Mouse (Mus musculus) C2C12 (cell line): Measurements from ENCODE around the gene Mfap1a. TPM values are rescaled to one million over a fixed set of nuclear protein-coding genes. Genes with fewer than 3 reads are reported as not detected.

ENCODE experiments used
- H3K27me3 ChIP-seq: one replicate; pipeline ENCODE4 v1.6.1; 2011; ENCODE audit not compliant: control insufficient read depth, insufficient read depth, insufficient read length
- H3K36me3 ChIP-seq: one replicate; pipeline ENCODE4 v1.6.1; 2011; ENCODE audit not compliant: control insufficient read depth, insufficient read depth
- H3K4me3 ChIP-seq: one replicate; pipeline ENCODE4 v1.5.1; 2011; ENCODE audit warnings: mild to moderate bottlenecking, control low read depth; ENCODE audit not compliant: poor library complexity, insufficient read depth, severe bottlenecking
- H3K79me2 ChIP-seq: one replicate; pipeline ENCODE4 v1.6.1; 2011; ENCODE audit not compliant: control insufficient read depth, insufficient read depth
- H3K79me3 ChIP-seq: one replicate; pipeline ENCODE4 v1.6.1; 2011; ENCODE audit warnings: low read depth, control low read depth
- H3ac ChIP-seq: one replicate; pipeline ENCODE3; 2011; ENCODE audit warnings: low read depth; ENCODE audit not compliant: control insufficient read depth, insufficient read length
- CEBPB ChIP-seq: IDR thresholded peaks from one replicate; pipeline ENCODE4 v1.6.1; 2011; ENCODE audit warnings: low read depth, mild to moderate bottlenecking, control low read depth, moderate library complexity
- CTCF ChIP-seq: IDR thresholded peaks from one replicate; pipeline ENCODE4 v1.5.1; 2011; ENCODE audit not compliant: control insufficient read depth, insufficient read depth, insufficient read length
- FOSL1 ChIP-seq: IDR thresholded peaks from one replicate; pipeline ENCODE4 v1.8.0; 2011; ENCODE audit warnings: mild to moderate bottlenecking, low read length; ENCODE audit not compliant: poor library complexity, insufficient read depth, severe bottlenecking
- MAX ChIP-seq: IDR thresholded peaks from one replicate; pipeline ENCODE4 v1.6.1; 2011; ENCODE audit warnings: mild to moderate bottlenecking, control low read depth
- MYOD1 ChIP-seq: IDR thresholded peaks from one replicate; pipeline ENCODE4 v1.6.1; 2011; ENCODE audit warnings: low read depth; ENCODE audit not compliant: control insufficient read depth, insufficient read length
- MYOG ChIP-seq: IDR thresholded peaks from one replicate; pipeline ENCODE4 v1.6.1; 2011; ENCODE audit not compliant: control insufficient read depth, insufficient read length; ENCODE audit errors: extremely low read depth
- USF1 ChIP-seq: IDR thresholded peaks from one replicate; pipeline ENCODE4 v1.6.1; 2011; ENCODE audit warnings: low read depth, mild to moderate bottlenecking, control low read depth, moderate library complexity
- polyA plus RNA-seq: library from polyadenylated mRNA; unstranded; fragments of >200 nt; fragmentation: generic; extraction: Trizol; gene quantifications from one replicate; pipeline ENCODE4 v1.2.1, GENCODE M21; 2012; ENCODE audit warnings: missing spikeins

The Mfap1a gene
- polyA plus RNA-seq, 1 experiment: 6.3 TPM

DNA sequence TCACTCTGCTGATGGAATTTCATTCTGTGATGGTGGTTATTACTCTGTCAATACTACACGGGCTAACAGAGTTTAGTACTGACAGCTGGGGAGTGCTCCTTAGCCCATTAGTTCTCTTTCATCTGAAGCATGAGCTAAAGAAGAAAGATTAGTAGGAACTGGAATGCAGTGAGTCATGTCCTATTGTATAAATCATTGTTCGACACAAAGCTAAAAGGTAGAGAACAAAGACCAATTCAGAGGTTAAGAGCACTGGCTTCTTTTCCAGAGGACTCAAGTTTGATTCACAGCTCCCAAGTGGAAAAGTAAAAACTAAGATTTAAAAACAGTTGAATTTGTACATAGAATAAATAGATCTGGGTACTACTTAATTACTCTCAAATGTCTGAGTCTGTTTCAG is 46.4 kb downstream of the Mfap1a start:
- Histone ChIP-seq H3K79me2 (peaks cover 21% of the 10 kb centered on the region), H3K27me3 (no peaks in the 10 kb centered on the region), H3K36me3 (peaks cover 14% of the 10 kb centered on the region), H3K4me3 (no peak overlapping the region), H3K79me3 (peaks cover 9% of the 10 kb centered on the region), H3ac (no peak overlapping the region)
- TF ChIP-seq MYOG (no peak), MYOD1 (no peak), CTCF (no peak), MAX (no peak), CEBPB (no peak), FOSL1 (no peak), USF1 (no peak)

- Histone ChIP-seq H3K27me3 (no peaks in the 10 kb centered on the region), H3K79me3 (peaks cover 12% of the 10 kb centered on the region), H3K36me3 (peaks cover 36% of the 10 kb centered on the region), H3K79me2 (peaks cover 39% of the 10 kb centered on the region), H3ac (peak within 1 kb of the TSS; percentile 75), H3K4me3 (peak within 1 kb of the TSS; percentile 56)
- TF ChIP-seq MAX (peak; percentile 80), FOSL1 (no peak)
These were observed 49.5 kb downstream of the Mfap1a start, which contains the start of gene Serinc4 for GRCm38 (mm10) chr2:121456692-121457642. Serinc4 (minus strand) TSS chr2:121456781.

- Histone ChIP-seq H3K79me2 (peaks cover 52% of the 10 kb centered on the region), H3K4me3 (no peak overlapping the region), H3K36me3 (peaks cover 47% of the 10 kb centered on the region), H3ac (no peak overlapping the region), H3K27me3 (no peaks in the 10 kb centered on the region), H3K79me3 (peaks cover 21% of the 10 kb centered on the region)
- TF ChIP-seq MYOD1: no peak
- TF ChIP-seq FOSL1: no peak
- no peak for TF ChIP-seq MAX
- TF ChIP-seq CTCF: no peak
These were observed 50.9 kb downstream of the Mfap1a start for GRCm38 (mm10) chr2:121455534-121455933.

DNA sequence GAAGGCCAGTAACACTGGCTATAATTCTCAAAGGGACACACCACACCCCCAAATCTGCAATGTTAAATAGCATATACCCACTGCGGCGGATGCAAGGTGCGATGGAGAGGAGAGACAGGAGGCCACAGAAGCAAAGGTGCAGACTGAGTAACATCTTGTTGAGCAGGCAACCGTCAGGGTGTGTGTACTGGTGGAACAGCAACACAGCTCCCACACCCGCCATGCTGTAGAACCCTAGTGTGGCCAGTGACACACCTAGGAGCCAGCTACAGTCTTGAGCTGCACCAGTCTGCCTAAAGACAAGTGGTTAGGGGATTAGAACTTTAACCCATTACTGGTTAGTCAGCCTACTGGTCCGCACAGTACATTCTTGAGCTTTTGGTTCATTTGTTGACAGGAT is 52.5 kb downstream of the Mfap1a start:
- H3K27me3 ChIP-seq: no peaks in the 10 kb centered on the region
- no peak overlapping the region for H3ac ChIP-seq
- no peak overlapping the region for H3K4me3 ChIP-seq
- peaks cover 31% of the 10 kb centered on the region for H3K79me3 ChIP-seq
- peaks cover 65% of the 10 kb centered on the region for H3K79me2 ChIP-seq
- TF ChIP-seq CEBPB: no peak
- TF ChIP-seq MAX: no peak
- no peak for TF ChIP-seq MYOD1
- TF ChIP-seq MYOG: no peak
- no peak for TF ChIP-seq FOSL1
- H3K36me3 ChIP-seq: peaks cover 48% of the 10 kb centered on the region

DNA sequence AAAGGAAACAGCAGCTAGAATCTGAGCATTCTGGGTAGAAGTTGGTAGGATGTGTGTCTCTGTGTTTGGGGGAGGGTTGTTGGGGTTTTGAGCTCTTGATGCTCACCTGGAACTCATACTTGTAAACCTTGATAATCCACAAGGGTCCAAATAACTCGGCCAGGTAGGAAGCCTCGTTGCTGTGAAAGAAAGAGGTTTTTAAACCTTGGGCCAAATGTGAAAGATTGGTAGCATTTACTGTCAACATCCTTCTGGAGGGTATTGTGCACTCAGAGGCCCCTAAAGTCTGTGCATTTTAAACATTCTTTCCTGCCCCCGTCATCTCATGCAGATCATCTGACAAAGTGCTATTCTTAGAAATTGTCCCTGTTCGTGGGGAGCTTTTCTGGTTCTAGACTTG is 53.5 kb downstream of the Mfap1a start, which contains the start of gene Hypk:
Gene Hypk (plus strand): TSS at position 301 of the 400 bp plus-strand sequence.
- H3ac ChIP-seq: no peak within 1 kb of the TSS
- peaks cover 29% of the 10 kb centered on the region for H3K79me3 ChIP-seq
- H3K36me3 ChIP-seq: peaks cover 40% of the 10 kb centered on the region
- no peak within 1 kb of the TSS for H3K4me3 ChIP-seq
- peaks cover 57% of the 10 kb centered on the region for H3K79me2 ChIP-seq
- no peaks in the 10 kb centered on the region for H3K27me3 ChIP-seq
- TF ChIP-seq MYOG (no peak), USF1 (no peak), CEBPB (no peak), MAX (no peak), CTCF (no peak), MYOD1 (no peak), FOSL1 (no peak)

GRCm38 (mm10) chr2:121452361-121452760 is 54.1 kb downstream of the Mfap1a start:
- H3ac ChIP-seq: no peak overlapping the region
- TF ChIP-seq CTCF: no peak
- no peak for TF ChIP-seq MYOG
- no peak for TF ChIP-seq MYOD1
- TF ChIP-seq FOSL1: no peak
- no peak for TF ChIP-seq CEBPB
- TF ChIP-seq MAX: no peak
- H3K4me3 ChIP-seq: no peak overlapping the region
- peaks cover 22% of the 10 kb centered on the region for H3K79me3 ChIP-seq
- H3K36me3 ChIP-seq: peaks cover 36% of the 10 kb centered on the region
- peaks cover 51% of the 10 kb centered on the region for H3K79me2 ChIP-seq
- H3K27me3 ChIP-seq: no peaks in the 10 kb centered on the region
